Mouse (Mus musculus) ES-Bruce4 (cell line): ENCODE measurements around the gene Chst4. TPM values are rescaled to one million over a fixed set of nuclear protein-coding genes. Genes with fewer than 3 reads are reported as not detected.

Experiments
- H3K27ac ChIP-seq: 2 replicates; pipeline ENCODE4 v1.5.1; 2012; ENCODE audit warnings: low read length, inconsistent platforms; ENCODE audit not compliant: insufficient read depth
- H3K27me3 ChIP-seq: 2 replicates; pipeline ENCODE4 v1.6.1; 2012; ENCODE audit warnings: mild to moderate bottlenecking, low read length, inconsistent platforms; ENCODE audit not compliant: control insufficient read depth, poor library complexity, insufficient read depth, severe bottlenecking
- H3K36me3 ChIP-seq: 2 replicates; pipeline ENCODE4 v1.6.1; 2012; ENCODE audit warnings: inconsistent platforms, mild to moderate bottlenecking, low read length, moderate library complexity; ENCODE audit not compliant: control insufficient read depth, poor library complexity, insufficient read depth, severe bottlenecking
- H3K4me1 ChIP-seq: one replicate; pipeline ENCODE4 v1.8.1; 2011; ENCODE audit warnings: low read length; ENCODE audit not compliant: control insufficient read depth, insufficient read depth
- H3K4me3 ChIP-seq: 2 replicates; pipeline ENCODE4 v1.5.1; 2011; ENCODE audit warnings: low read depth, mild to moderate bottlenecking, low read length
- H3K9ac ChIP-seq: 2 replicates; pipeline ENCODE4 v1.6.1; 2012; ENCODE audit warnings: low read depth, mild to moderate bottlenecking, inconsistent platforms; ENCODE audit not compliant: poor library complexity, severe bottlenecking
- H3K9me3 ChIP-seq: replicated peaks from 2 replicates; pipeline ENCODE4 v1.6.1; 2012; ENCODE audit warnings: mild to moderate bottlenecking, low read length, inconsistent platforms; ENCODE audit not compliant: control insufficient read depth, poor library complexity, insufficient read depth, severe bottlenecking
- CTCF ChIP-seq: IDR thresholded peaks from one replicate; pipeline ENCODE4 v1.8.1; 2011; ENCODE audit warnings: low read depth, low read length
- EP300 ChIP-seq: IDR thresholded peaks from 2 replicates; pipeline ENCODE4 v1.6.1; 2011; ENCODE audit warnings: low read depth, low read length; ENCODE audit not compliant: insufficient read depth
- POLR2A ChIP-seq: IDR thresholded peaks from one replicate; pipeline ENCODE4 v1.8.1; 2011; ENCODE audit warnings: low read length; ENCODE audit not compliant: insufficient read depth
- polyA plus RNA-seq: library from polyadenylated mRNA; stranded (reverse); fragments of >200 nt; gene quantifications from 2 replicates; pipeline ENCODE4 v1.2.4, GENCODE M21; 2011; ENCODE audit warnings: low read depth; ENCODE audit not compliant: missing spikeins, insufficient read depth, insufficient read length

The Chst4 gene
- polyA plus RNA-seq, 1 experiment: not detected

- H3K4me3 ChIP-seq: no peak overlapping the region
- no peaks in the 10 kb centered on the region for H3K4me1 ChIP-seq
- H3K9ac ChIP-seq: no peak overlapping the region
- no peak overlapping the region for H3K27ac ChIP-seq
- H3K27me3 ChIP-seq: no peaks in the 10 kb centered on the region; the same call in 1 of the 2 replicates
- H3K9me3 ChIP-seq: no peaks in the 10 kb centered on the region
- no peaks in the 10 kb centered on the region for H3K36me3 ChIP-seq
- TF ChIP-seq POLR2A (no peak), EP300 (no peak), CTCF (no peak)
Measured at GRCm38 (mm10) chr8:110069706-110070105, 30.2 kb upstream of the Chst4 start.

- Histone ChIP-seq H3K4me3 (no peak overlapping the region), H3K9me3 (peaks cover 8% of the 10 kb centered on the region), H3K36me3 (no peaks in the 10 kb centered on the region), H3K9ac (no peak overlapping the region), H3K27ac (no peak overlapping the region), H3K4me1 (no peaks in the 10 kb centered on the region), H3K27me3 (no peaks in the 10 kb centered on the region)
- TF ChIP-seq EP300: no peak
- no peak for TF ChIP-seq CTCF
- no peak for TF ChIP-seq POLR2A
Measured at GRCm38 (mm10) chr8:110065676-110066075, 26.1 kb upstream of the Chst4 start.

DNA sequence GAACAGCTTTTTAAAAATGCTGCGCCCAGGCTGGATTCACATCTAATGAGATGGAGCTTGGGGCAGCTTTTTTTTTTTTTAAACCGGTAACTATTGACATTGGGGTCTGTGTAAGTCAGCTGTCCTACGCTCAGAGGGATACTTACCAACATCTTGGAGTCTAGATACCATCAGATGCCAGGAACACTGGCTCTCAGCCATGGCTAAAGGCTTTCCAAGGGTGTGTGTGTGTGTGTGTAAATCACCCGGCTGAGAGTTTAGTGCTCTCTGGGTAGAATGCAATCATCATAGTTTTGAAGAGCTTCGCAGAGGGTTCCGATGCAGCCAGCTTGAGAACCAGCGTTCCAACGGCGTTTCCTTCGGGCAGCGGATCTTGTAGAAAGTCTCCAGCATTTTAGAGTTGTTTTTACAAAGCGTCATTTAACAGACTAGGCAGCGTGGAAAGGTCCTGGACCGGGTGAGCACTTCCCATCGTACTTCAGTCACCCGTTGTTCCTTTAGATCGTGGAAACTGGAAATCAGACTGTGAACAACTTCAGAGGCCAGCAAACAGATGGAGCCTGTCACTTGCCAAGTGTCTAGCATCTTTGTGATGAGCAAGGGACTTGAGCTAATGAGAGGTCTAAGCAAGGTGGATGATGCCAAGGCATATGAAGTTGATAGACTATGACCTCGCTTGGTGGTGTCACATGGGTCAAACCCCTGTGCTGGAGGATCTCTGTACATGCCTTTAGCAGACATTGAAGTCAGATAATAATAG lies 25.2 kb upstream of the Chst4 start:
- Histone ChIP-seq H3K9ac (no peak overlapping the region), H3K9me3 (peaks cover 8% of the 10 kb centered on the region), H3K4me1 (no peaks in the 10 kb centered on the region), H3K36me3 (no peaks in the 10 kb centered on the region), H3K27me3 (no peaks in the 10 kb centered on the region), H3K27ac (no peak overlapping the region), H3K4me3 (no peak overlapping the region)
- TF ChIP-seq POLR2A (no peak), EP300 (no peak), CTCF (no peak)

DNA sequence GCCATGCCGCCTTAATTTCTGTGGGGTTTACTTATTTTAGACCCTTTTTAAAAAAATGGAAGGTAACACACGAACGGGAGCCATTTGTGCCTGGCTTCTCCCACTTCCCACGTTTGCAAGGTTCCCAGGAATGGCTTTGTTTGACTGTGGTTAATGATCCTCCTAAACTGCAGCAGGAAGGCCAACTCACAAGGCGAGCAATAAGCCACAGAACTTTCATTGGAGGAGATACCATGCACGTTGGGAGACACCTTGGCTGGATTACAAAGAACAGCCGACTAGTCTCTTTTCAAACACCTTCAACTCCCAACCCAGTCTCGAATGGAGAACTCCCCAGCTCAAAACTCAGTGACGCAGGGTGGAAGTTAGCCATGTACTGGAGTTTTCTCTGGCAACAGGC lies 24.6 kb upstream of the Chst4 start:
- peaks cover 8% of the 10 kb centered on the region for H3K9me3 ChIP-seq
- H3K4me3 ChIP-seq: no peak overlapping the region
- H3K9ac ChIP-seq: no peak overlapping the region
- H3K27me3 ChIP-seq: no peaks in the 10 kb centered on the region
- no peak overlapping the region for H3K27ac ChIP-seq
- H3K36me3 ChIP-seq: no peaks in the 10 kb centered on the region
- TF ChIP-seq POLR2A (no peak), EP300 (no peak), CTCF (no peak)
- no peaks in the 10 kb centered on the region for H3K4me1 ChIP-seq

GRCm38 (mm10) chr8:110058207-110058606 lies 18.7 kb upstream of the Chst4 start:
- TF ChIP-seq EP300 (no peak), CTCF (no peak), POLR2A (no peak)
- H3K4me3 ChIP-seq: no peak overlapping the region
- H3K9ac ChIP-seq: no peak overlapping the region

GRCm38 (mm10) chr8:110051208-110051607 lies 11.7 kb upstream of the Chst4 start:
- no peak overlapping the region for H3K4me3 ChIP-seq
- no peaks in the 10 kb centered on the region for H3K36me3 ChIP-seq
- no peaks in the 10 kb centered on the region; the same call in 1 of the 2 replicates for H3K27me3 ChIP-seq
- H3K4me1 ChIP-seq: no peaks in the 10 kb centered on the region
- no peaks in the 10 kb centered on the region for H3K9me3 ChIP-seq
- H3K27ac ChIP-seq: no peak overlapping the region
- TF ChIP-seq POLR2A (no peak), CTCF (no peak), EP300 (no peak)
- H3K9ac ChIP-seq: no peak overlapping the region

More at GRCm38 (mm10) chr8:110058207-110058606, 18.7 kb upstream of the Chst4 start:
- H3K36me3 ChIP-seq: no peaks in the 10 kb centered on the region
- no peaks in the 10 kb centered on the region for H3K27me3 ChIP-seq
- no peak overlapping the region for H3K27ac ChIP-seq
- H3K9me3 ChIP-seq: peaks cover 8% of the 10 kb centered on the region
- H3K4me1 ChIP-seq: no peaks in the 10 kb centered on the region
